In genomic region chr1:37009880-37010279, GRCm38 (mm10) we compare ENCODE assay signal across 14 mouse cellular contexts. TPM values are rescaled to one million over a fixed set of nuclear protein-coding genes. Genes with fewer than 3 reads are reported as not detected.
"Had no signal": no experiment of that assay in that cellular context is flagged by ENCODE, and none has a peak within 500 bp of the region (broad histone marks: within the 10 kb centered on the region; RNA-seq: fewer than 3 reads in every experiment).

No protein-coding gene starts in this region.

- H3K27me3 ChIP-seq: kidney, embryonic 15.5 days; limb, embryonic 13.5 days; midbrain, embryonic 12.5 days; neural tube, embryonic 15.5 days had no signal

- H3K36me3 ChIP-seq: kidney, embryonic 15.5 days; limb, embryonic 13.5 days; midbrain, embryonic 12.5 days; neural tube, embryonic 15.5 days had no signal

- H3K27ac ChIP-seq: kidney, embryonic 15.5 days; limb, embryonic 13.5 days; liver, embryonic 14.5 days; midbrain, embryonic 12.5 days; neural tube, embryonic 15.5 days had no signal

- H3K4me2 ChIP-seq: kidney, embryonic 15.5 days; limb, embryonic 13.5 days; midbrain, embryonic 12.5 days; neural tube, embryonic 15.5 days had no signal

- DNase-seq: kidney, adult 18-20 months; kidney, postnatal 14 days; layer of hippocampus, postnatal 36 days; left cerebral cortex, postnatal 4 days; lung, adult 18-20 months; spleen, adult 18-20 months; thymus, adult 18-20 months; thymus, postnatal 14 days had no signal

- H3K9me3 ChIP-seq: kidney, embryonic 15.5 days; limb, embryonic 13.5 days; midbrain, embryonic 12.5 days; neural tube, embryonic 15.5 days had no signal

- H3K4me3 ChIP-seq: kidney, embryonic 15.5 days; limb, embryonic 13.5 days; midbrain, embryonic 12.5 days; neural tube, embryonic 15.5 days had no signal

- H3K9ac ChIP-seq: kidney, embryonic 15.5 days; limb, embryonic 13.5 days; liver, embryonic 14.5 days; midbrain, embryonic 12.5 days; neural tube, embryonic 15.5 days had no signal

- H3K4me1 ChIP-seq: limb, embryonic 13.5 days; midbrain, embryonic 12.5 days; neural tube, embryonic 15.5 days had no signal

RNA-seq across cellular contexts. Expression of gene Vwa3b, which starts 16.5 kb away (rescaled TPM):
- total RNA-seq: megakaryocyte-erythroid progenitor cell, adult 5-6 weeks had no signal
- polyA plus RNA-seq: kidney, embryonic 15.5 days; liver, embryonic 14.5 days had no signal
